Comparison of ENCODE assay signal across 16 mouse cellular contexts in genomic region chr9:47363086-47363485, GRCm38 (mm10).
DNase-seq lines count a peak whose midpoint lies in the region; ATAC-seq and TF ChIP-seq lines count a peak whose summit lies in the region.
"Had no signal": no experiment of that assay in that cellular context is flagged by ENCODE, and none has a peak within 500 bp of the region (broad histone marks: within the 10 kb centered on the region; RNA-seq: fewer than 3 reads in every experiment).

No protein-coding gene starts in this region.

- no peak for ATAC-seq in midbrain, embryonic 15.5 days (replicated peaks)
- ATAC-seq in midbrain, embryonic 13.5 days = peak; percentile 21; the same call in 1 of the 2 replicates
- ATAC-seq: Patski had no signal

- H3K27ac ChIP-seq in midbrain, embryonic 10.5 days (replicated peaks) = peak overlapping the region; percentile 71
- no peak overlapping the region for H3K27ac ChIP-seq in midbrain, embryonic 15.5 days
- no peak overlapping the region; the same call in 1 of the 2 replicates for H3K27ac ChIP-seq in midbrain, embryonic 13.5 days
- H3K27ac ChIP-seq in layer of hippocampus, adult 2 months = no peak overlapping the region; the same call in 1 of the 2 replicates
- H3K27ac ChIP-seq: left cerebral cortex, adult 2 months; limb, embryonic 13.5 days had no signal

- H3K4me1 ChIP-seq in midbrain, embryonic 10.5 days = peaks cover 41% of the 10 kb centered on the region
- peaks cover 26% of the 10 kb centered on the region for H3K4me1 ChIP-seq in midbrain, embryonic 15.5 days
- peaks cover 42% of the 10 kb centered on the region for H3K4me1 ChIP-seq in midbrain, embryonic 13.5 days (replicated peaks)

- no peak overlapping the region for H3K4me2 ChIP-seq in midbrain, embryonic 15.5 days
- no peak overlapping the region for H3K4me2 ChIP-seq in midbrain, embryonic 13.5 days (replicated peaks)
- H3K4me2 ChIP-seq: limb, embryonic 13.5 days had no signal

- no peaks in the 10 kb centered on the region for H3K9me3 ChIP-seq in midbrain, embryonic 10.5 days (replicated peaks)
- H3K9me3 ChIP-seq in midbrain, embryonic 15.5 days = no peaks in the 10 kb centered on the region
- H3K9me3 ChIP-seq in midbrain, embryonic 13.5 days = no peaks in the 10 kb centered on the region
- H3K9me3 ChIP-seq: limb, embryonic 13.5 days had no signal

- peaks cover 93% of the 10 kb centered on the region for H3K27me3 ChIP-seq in midbrain, embryonic 10.5 days (ENCODE audit: low read depth, poor library complexity, severe bottlenecking)
- peaks cover 9% of the 10 kb centered on the region; the same call in 1 of the 2 replicates for H3K27me3 ChIP-seq in midbrain, embryonic 15.5 days (replicated peaks)
- peaks cover 53% of the 10 kb centered on the region for H3K27me3 ChIP-seq in midbrain, embryonic 13.5 days
- H3K27me3 ChIP-seq: Patski had no signal

- H3K9ac ChIP-seq in midbrain, embryonic 15.5 days = no peak overlapping the region
- no peak overlapping the region for H3K9ac ChIP-seq in midbrain, embryonic 13.5 days (replicated peaks)
- H3K9ac ChIP-seq: limb, embryonic 13.5 days had no signal

- no peak for TF ChIP-seq CTCF in layer of hippocampus, adult 2 months (conservative IDR thresholded peaks at IDR 0.05)

- DNase-seq in midbrain, embryonic 10.5 days (ENCODE audit: low spot score) = peak; percentile 54
- DNase-seq in ZHBTc4 (ENCODE audit: low read depth, low spot score) = peak; percentile 62
- peak; percentile 47 for DNase-seq in embryo, embryonic 9.5 days (ENCODE audit: extremely low spot score)
- DNase-seq in layer of hippocampus, adult 2 months (ENCODE audit: low spot score in 2 of 2) = no peak
- no peak for DNase-seq in frontal cortex, postnatal 10 days (ENCODE audit: low spot score in 2 of 2)
- DNase-seq: heart, postnatal 4 days; kidney, adult 9 months; lung, postnatal 36 days; spleen, adult 18-20 months; thymus, postnatal 4 days had no signal

- WGBS in midbrain, embryonic 10.5 days = 6% methylated on average over 11 of the region's 11 CpGs
- WGBS in midbrain, embryonic 15.5 days = 6% methylated on average over 11 of the region's 11 CpGs
- 2% methylated on average over 11 of the region's 11 CpGs for WGBS in midbrain, embryonic 13.5 days

- 0 out of 2 replicates have a peak overlapping the region, but pooled peaks have one; percentile 16 for H3K4me3 ChIP-seq in midbrain, embryonic 10.5 days
- H3K4me3 ChIP-seq in midbrain, embryonic 15.5 days = no peak overlapping the region
- no peak overlapping the region for H3K4me3 ChIP-seq in midbrain, embryonic 13.5 days (replicated peaks)
- H3K4me3 ChIP-seq in layer of hippocampus, adult 2 months = no peak overlapping the region
- H3K4me3 ChIP-seq: left cerebral cortex, adult 2 months; limb, embryonic 13.5 days; myocyte had no signal

- H3K36me3 ChIP-seq in midbrain, embryonic 10.5 days = no peaks in the 10 kb centered on the region
- H3K36me3 ChIP-seq in midbrain, embryonic 15.5 days (replicated peaks) = no peaks in the 10 kb centered on the region
- H3K36me3 ChIP-seq in midbrain, embryonic 13.5 days = no peaks in the 10 kb centered on the region
- H3K36me3 ChIP-seq: limb, embryonic 13.5 days had no signal

Comparison
In these comparisons a context has a peak if more than half of its experiments do, and no peak if none do; other contexts are left out.
1. DNase-seq: peak in midbrain, embryonic 10.5 days (single experiment), ZHBTc4 (single experiment) and embryo, embryonic 9.5 days (single experiment); none in layer of hippocampus, adult 2 months (0 of 2) and frontal cortex, postnatal 10 days (0 of 2).